Mouse (Mus musculus) kidney, postnatal 4 days (tissue): ENCODE data around the gene Hist1h2ap.
"Not testable (repeated sequence)": the region's sequence is repeated elsewhere in the genome, so short reads cannot be mapped to it uniquely, and the experiment has no call there.

ENCODE experiments used
- DNase-seq, 2 experiments: peaks; one replicate each; pipeline ENCODE4 v3.0.0; 2021; ENCODE audit warnings: mixed read lengths in 2 of 2

Hist1h2ap gene

GRCm38 (mm10) chr13:21803058-21803457, 30.2 kb downstream of the Hist1h2ap start:
- DNase-seq, result not testable (repeated sequence)

- DNase-seq, result not testable (repeated sequence)
Observed at GRCm38 (mm10) chr13:21797163-21797562, 36.1 kb downstream of the Hist1h2ap start.

- no peak for DNase-seq
Observed at GRCm38 (mm10) chr13:21795584-21795983, 37.7 kb downstream of the Hist1h2ap start.

GRCm38 (mm10) chr13:21790601-21791283, 42.6 kb downstream of the Hist1h2ap start:
- peak in 1 of 2 experiments; percentile 14 for DNase-seq

- no peak for DNase-seq
Observed at GRCm38 (mm10) chr13:21789925-21790324, 43.4 kb downstream of the Hist1h2ap start.

GRCm38 (mm10) chr13:21787760-21788593, 45.3 kb downstream of the Hist1h2ap start:
- DNase-seq, result peak in 1 of 2 experiments; percentile 18

GRCm38 (mm10) chr13:21786899-21787629, 46.2 kb downstream of the Hist1h2ap start, which contains the start of the genes Hist1h2an and Hist1h2bp:
Gene Hist1h2an (minus strand): TSS chr13:21787218.
Gene Hist1h2bp (plus strand): TSS chr13:21787461.
- DNase-seq, result peak; percentile 75 to 89

- peak in 1 of 2 experiments; percentile 30 for DNase-seq
Observed at GRCm38 (mm10) chr13:21786189-21786898, 47.0 kb downstream of the Hist1h2ap start.

- no peak for DNase-seq
Observed at GRCm38 (mm10) chr13:21784311-21784710, 49.0 kb downstream of the Hist1h2ap start.

- DNase-seq, result peak; percentile 15 to 43
Observed at GRCm38 (mm10) chr13:21783734-21784161, 49.6 kb downstream of the Hist1h2ap start.

- DNase-seq, result peak; percentile 53 to 70
Observed at GRCm38 (mm10) chr13:21783255-21783617, 50.1 kb downstream of the Hist1h2ap start, which contains the start of gene Hist1h3i. Gene Hist1h3i (minus strand): TSS chr13:21783370.
